Mouse (Mus musculus) midbrain, postnatal 0 days (tissue): ENCODE data around the gene Chad. TPM values are rescaled to one million over a fixed set of nuclear protein-coding genes. Genes with fewer than 3 reads are reported as not detected.
A peak's percentile ranks its signal among the peaks of the same experiment; 100 is the strongest.

Experiments used
- ATAC-seq: fragments of 200-750 bp; cut with Nextera tagmentation; 2 replicates; pipeline ENCODE4 v1.8.0; 2017; ENCODE audit warnings: moderate number of reproducible peaks, mild to moderate bottlenecking, moderate TSS enrichment, moderate library complexity; ENCODE audit not compliant: low FRiP score
- DNase-seq: peaks from one replicate; pipeline ENCODE4 v3.0.0-alpha.2; 2015; ENCODE audit warnings: low spot score
- H3K27ac ChIP-seq: fragments of 300-500 bp; sonication (generic); 2 replicates; pipeline ENCODE4 v1.5.1; 2014; ENCODE audit warnings: low read depth, mild to moderate bottlenecking, low read length, mixed read lengths
- H3K27me3 ChIP-seq: fragments of 300-500 bp; sonication (generic); 2 replicates; pipeline ENCODE4 v1.6.1; 2014; ENCODE audit warnings: low read length, control low read depth, mixed read lengths; ENCODE audit not compliant: insufficient read depth
- H3K36me3 ChIP-seq: fragments of 300-500 bp; sonication (generic); 2 replicates; pipeline ENCODE4 v1.6.1; 2014; ENCODE audit warnings: low read length, control low read depth, mixed read lengths; ENCODE audit not compliant: insufficient read depth
- H3K4me1 ChIP-seq: fragments of 300-500 bp; sonication (generic); 2 replicates; pipeline ENCODE4 v1.6.1; 2014; ENCODE audit warnings: mild to moderate bottlenecking, control low read depth, antibody characterized with exemption, low read length, mixed read lengths; ENCODE audit not compliant: insufficient read depth
- H3K4me2 ChIP-seq: fragments of 300-500 bp; sonication (generic); 2 replicates; pipeline ENCODE4 v1.6.1; 2014; ENCODE audit warnings: low read depth, mild to moderate bottlenecking, low read length, mixed read lengths; ENCODE audit not compliant: poor library complexity, severe bottlenecking
- H3K4me3 ChIP-seq: fragments of 300-500 bp; sonication (generic); 2 replicates; pipeline ENCODE4 v1.5.1; 2014; ENCODE audit warnings: low read depth, mild to moderate bottlenecking, low read length, moderate library complexity
- H3K9ac ChIP-seq: fragments of 300-500 bp; sonication (generic); replicated peaks from 2 replicates; pipeline ENCODE4 v1.6.1; 2014; ENCODE audit warnings: mild to moderate bottlenecking, low read length, moderate library complexity, mixed read lengths; ENCODE audit not compliant: poor library complexity, severe bottlenecking
- H3K9me3 ChIP-seq: fragments of 300-500 bp; sonication (generic); 2 replicates; pipeline ENCODE4 v1.6.1; 2016; ENCODE audit warnings: low read length, control low read depth
- CTCF ChIP-seq: IDR thresholded peaks from 2 replicates; pipeline ENCODE4 v1.5.1; 2016; ENCODE audit warnings: antibody characterized with exemption, mild to moderate bottlenecking
- WGBS: fragments of 180-500 bp; shearing (Covaris S2); extraction: QIAGEN DNeasy Blood & Tissue Kit; methylation state at CpG from one replicate; pipeline ENCODE4 v1.1.7; 2014; 5-methylcytosine and 5-hydroxymethylcytosine counted together
- polyA plus RNA-seq: library from polyadenylated mRNA; unstranded; fragments of >200 nt; fragmentation: Nextera tagmentation; extraction: Ambion mirVana; gene quantifications from 2 replicates; pipeline ENCODE4 v1.2.1, GENCODE M21; 2015
- total RNA-seq: library from RNA; depleted of rRNA; stranded (reverse); fragments of >200 nt; gene quantifications from 2 replicates; pipeline ENCODE4 v1.2.3, GENCODE M21; 2014; rRNA removed

Chad gene
- total RNA-seq (0.11 TPM in 1 of 2 replicates, not detected in the other), polyA plus RNA-seq (0.85 and 0.87 TPM in 2 replicates)

DNA sequence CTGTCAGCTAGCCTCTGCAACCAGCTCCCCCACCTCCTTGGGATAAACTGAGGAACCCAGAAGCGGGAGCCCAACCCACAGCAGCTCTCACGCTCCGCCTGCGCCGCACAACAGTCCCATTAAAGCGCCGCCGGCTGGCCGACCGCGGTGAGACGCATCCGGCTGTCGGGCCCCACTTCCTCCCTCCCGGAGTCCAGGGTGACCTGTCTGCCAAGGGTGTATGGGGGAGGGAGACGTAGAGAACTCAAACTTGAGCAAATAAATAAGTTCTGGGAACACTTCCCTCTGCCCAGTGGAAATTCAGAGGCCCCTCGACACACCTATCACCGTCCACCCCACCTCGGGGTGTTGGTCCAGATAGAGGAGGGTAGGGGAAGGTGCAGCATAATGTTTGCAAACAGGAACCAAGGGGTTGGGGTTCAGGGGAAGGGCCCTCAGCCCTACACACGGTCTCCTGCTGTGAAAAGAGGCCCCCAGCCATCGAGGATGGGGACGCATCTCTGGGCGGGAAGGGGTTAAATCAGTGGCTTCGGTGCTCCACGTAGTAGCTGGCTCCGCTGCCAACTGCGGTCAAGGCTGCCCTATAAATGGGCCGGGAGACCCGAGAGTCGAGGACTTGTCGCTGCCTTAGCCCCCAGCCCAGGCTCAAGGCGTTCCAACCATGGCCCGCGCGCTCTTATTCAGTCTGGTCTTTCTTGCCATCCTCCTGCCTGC lies at the start of gene Chad:
Chad (plus strand) TSS at position 611 of the 714 bp plus-strand sequence.
- H3K4me3 ChIP-seq, result peak within 1 kb of the TSS; percentile 26
- H3K27me3 ChIP-seq, result peaks cover 20% of the 10 kb centered on the region; the same call in 1 of the 2 replicates
- H3K9me3 ChIP-seq, result no peaks in the 10 kb centered on the region
- H3K27ac ChIP-seq, result no peak within 1 kb of the TSS
- no peaks in the 10 kb centered on the region for H3K4me1 ChIP-seq
- peak; percentile 15 for DNase-seq
- no peaks in the 10 kb centered on the region for H3K36me3 ChIP-seq
- H3K4me2 ChIP-seq, result peak within 1 kb of the TSS; percentile 47
- H3K9ac ChIP-seq, result no peak within 1 kb of the TSS
- 4% methylated on average over 35 of the region's 35 CpGs for WGBS
- peak; percentile 23; the same call in 1 of the 2 replicates for ATAC-seq
- TF ChIP-seq CTCF, result peak; percentile 18; the same call in 1 of the 2 replicates

DNA sequence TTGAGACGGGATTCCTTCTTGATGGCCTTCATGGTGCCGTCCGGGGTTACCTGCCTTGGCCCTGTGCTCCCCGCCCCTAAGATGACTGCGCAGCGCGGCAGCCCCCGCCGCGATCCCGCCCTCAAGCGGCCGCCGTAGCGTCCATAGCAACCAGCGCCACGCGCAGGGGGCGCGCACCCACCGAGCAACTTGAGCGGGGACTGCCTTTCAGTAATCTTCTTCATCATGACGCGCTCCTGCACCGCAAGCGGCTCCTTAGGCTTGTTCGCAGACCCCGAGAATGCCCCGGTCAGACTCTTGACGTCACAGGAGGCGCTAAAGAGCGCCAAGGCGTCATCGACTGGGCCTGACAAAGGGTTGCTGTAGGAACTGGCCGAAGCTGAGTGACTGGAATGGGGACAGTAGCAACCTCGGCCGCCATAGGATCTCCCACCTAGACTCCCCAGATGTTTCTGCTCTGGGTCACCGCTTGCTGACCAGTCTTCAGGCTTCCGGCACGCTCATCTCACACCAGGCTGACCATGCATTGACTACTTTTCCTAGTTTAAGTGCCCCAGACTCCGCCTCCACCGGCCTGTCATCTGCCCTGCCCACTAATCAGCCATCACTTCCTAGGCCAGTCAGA lies 43.5 kb upstream of the Chad start, which contains the start of gene Mycbpap:
Mycbpap (minus strand) TSS at position 524 of the 625 bp plus-strand sequence.
- H3K27ac ChIP-seq, result no peak within 1 kb of the TSS
- ATAC-seq (peak; percentile 68; the same call in 1 of the 2 replicates), DNase-seq (peak; percentile 67)
- H3K27me3 ChIP-seq, result no peaks in the 10 kb centered on the region
- H3K4me2 ChIP-seq, result peak within 1 kb of the TSS; percentile 60
- no peaks in the 10 kb centered on the region for H3K9me3 ChIP-seq
- no peaks in the 10 kb centered on the region for H3K36me3 ChIP-seq
- WGBS, result 2% methylated on average over 42 of the region's 42 CpGs
- TF ChIP-seq CTCF, result peak; percentile 47
- H3K4me3 ChIP-seq, result peak within 1 kb of the TSS; percentile 39
- 0 out of 2 replicates have a peak, but pooled peaks cover 4% of the 10 kb centered on the region for H3K4me1 ChIP-seq
- H3K9ac ChIP-seq, result peak within 1 kb of the TSS; percentile 20; the same call in 1 of the 2 replicates

DNA sequence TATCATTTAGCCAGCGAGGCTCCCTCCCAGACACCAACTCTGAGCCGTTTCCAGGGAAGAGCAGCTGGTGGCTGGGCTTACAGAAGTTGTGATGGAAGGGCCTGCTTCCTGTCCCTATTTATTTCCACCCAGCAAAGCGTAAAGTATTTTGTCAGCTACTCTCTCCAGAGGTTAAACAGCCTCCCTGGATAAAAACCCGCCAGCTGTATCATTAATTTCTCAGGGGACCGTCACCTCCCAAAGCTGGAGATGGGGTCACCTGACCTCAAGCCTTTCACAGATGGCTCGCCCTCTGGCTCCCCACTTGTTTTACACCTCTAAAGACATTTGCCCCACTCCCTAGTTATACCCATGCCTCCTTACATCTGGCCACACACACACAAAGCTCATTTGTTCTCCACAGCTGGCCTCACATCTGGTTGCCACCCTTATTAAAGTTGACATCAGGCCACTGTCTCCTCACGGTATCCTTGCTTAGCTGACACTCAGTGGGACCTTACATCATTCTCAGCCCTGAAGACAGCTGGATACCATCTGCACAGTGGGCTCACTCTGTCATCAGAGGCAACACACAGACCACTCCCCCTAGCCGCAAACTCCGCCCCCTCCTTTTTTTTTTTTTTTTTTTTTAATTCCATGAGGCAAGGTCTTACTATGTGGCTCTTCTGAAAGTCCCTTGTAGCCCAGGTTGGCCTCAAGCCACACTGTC lies 38.5 kb upstream of the Chad start:
- ATAC-seq (no peak), DNase-seq (no peak)
- H3K27ac ChIP-seq, result no peak overlapping the region
- H3K9ac ChIP-seq, result no peak overlapping the region
- H3K4me3 ChIP-seq, result no peak overlapping the region
- no peaks in the 10 kb centered on the region for H3K9me3 ChIP-seq
- H3K36me3 ChIP-seq, result no peaks in the 10 kb centered on the region
- H3K4me2 ChIP-seq, result no peak overlapping the region
- TF ChIP-seq CTCF, result no peak
- no peaks in the 10 kb centered on the region for H3K27me3 ChIP-seq
- H3K4me1 ChIP-seq, result no peaks in the 10 kb centered on the region
- 58% methylated on average over 9 of the region's 9 CpGs for WGBS

DNA sequence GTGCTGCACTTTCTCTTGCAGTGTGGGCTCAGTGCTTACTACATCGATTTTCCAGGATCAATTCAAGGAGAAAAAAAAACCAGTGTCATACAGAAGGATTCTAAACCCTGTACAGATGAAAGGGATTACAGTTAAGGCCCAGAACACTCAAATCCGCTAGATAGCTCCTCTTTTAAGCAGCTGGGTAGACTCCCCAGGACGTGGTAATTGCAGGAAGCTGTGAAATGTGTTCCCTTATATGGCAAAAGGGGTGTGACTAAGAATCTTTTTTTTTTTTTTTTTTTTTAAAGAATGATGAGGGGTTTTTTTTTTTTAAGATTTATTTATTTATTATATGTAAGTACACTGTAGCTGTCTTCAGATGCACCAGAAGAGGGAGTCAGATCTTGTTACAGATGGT lies 36.0 kb upstream of the Chad start:
- Histone ChIP-seq H3K27me3 (no peaks in the 10 kb centered on the region), H3K9ac (no peak overlapping the region), H3K9me3 (no peaks in the 10 kb centered on the region), H3K27ac (no peak overlapping the region), H3K4me1 (no peaks in the 10 kb centered on the region), H3K4me2 (no peak overlapping the region), H3K4me3 (no peak overlapping the region), H3K36me3 (no peaks in the 10 kb centered on the region)
- 25% methylated on average over 3 of the region's 3 CpGs for WGBS
- ATAC-seq (no peak), DNase-seq (no peak)
- TF ChIP-seq CTCF, result no peak

DNA sequence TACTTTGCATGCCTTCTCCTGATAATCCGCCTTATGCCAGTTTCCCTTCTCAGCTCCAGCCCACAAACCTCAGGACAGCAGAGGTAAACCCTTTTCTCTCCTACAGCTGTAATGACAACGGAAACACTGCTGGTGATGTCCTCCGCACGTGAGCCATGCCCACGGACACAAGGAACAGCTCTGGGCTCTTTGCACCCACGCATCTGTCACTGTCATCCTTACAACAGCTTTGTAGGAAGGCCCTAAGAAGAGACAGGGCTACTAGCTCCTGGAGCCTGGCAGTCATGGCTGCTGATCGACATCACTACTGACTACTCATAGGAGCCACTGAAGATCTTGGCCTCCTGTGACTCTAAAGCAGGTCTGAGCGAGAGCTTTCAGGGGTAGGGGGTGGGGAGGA lies 31.7 kb upstream of the Chad start:
- Histone ChIP-seq H3K9ac (no peak overlapping the region), H3K9me3 (no peaks in the 10 kb centered on the region), H3K4me3 (no peak overlapping the region), H3K36me3 (no peaks in the 10 kb centered on the region), H3K27ac (no peak overlapping the region), H3K27me3 (no peaks in the 10 kb centered on the region), H3K4me2 (no peak overlapping the region), H3K4me1 (no peaks in the 10 kb centered on the region)
- no peak for TF ChIP-seq CTCF
- 84% methylated on average over 8 of the region's 8 CpGs for WGBS
- ATAC-seq, result no peak
- no peak for DNase-seq
